Mouse (Mus musculus) small intestine, adult 2 months (tissue): ENCODE results near the gene Slc22a13. TPM values are rescaled to one million over a fixed set of nuclear protein-coding genes. Genes with fewer than 3 reads are reported as not detected.

ENCODE experiments used
- H3K27ac ChIP-seq: fragments of 200-500 bp; 2 replicates; pipeline ENCODE4 v1.5.1; 2012; ENCODE audit warnings: low read depth, low read length, control low read depth, inconsistent platforms; ENCODE audit not compliant: insufficient read depth
- H3K27me3 ChIP-seq: fragments of 200-500 bp; 2 replicates; pipeline ENCODE4 v1.6.1; 2012; ENCODE audit warnings: mild to moderate bottlenecking, moderate library complexity, low read length, inconsistent platforms; ENCODE audit not compliant: control insufficient read depth, insufficient read depth
- H3K36me3 ChIP-seq: fragments of 200-500 bp; 2 replicates; pipeline ENCODE4 v1.6.1; 2012; ENCODE audit warnings: mild to moderate bottlenecking, low read length, control low read depth, inconsistent platforms; ENCODE audit not compliant: control insufficient read depth, insufficient read depth
- H3K4me1 ChIP-seq: fragments of 200-500 bp; 2 replicates; pipeline ENCODE4 v1.6.1; 2012; ENCODE audit warnings: low read length, inconsistent platforms, mixed read lengths; ENCODE audit not compliant: control insufficient read depth, insufficient read depth, insufficient read length
- H3K4me3 ChIP-seq: fragments of 200-500 bp; 2 replicates; pipeline ENCODE4 v1.5.1; 2012; ENCODE audit warnings: low read depth, mild to moderate bottlenecking, control low read depth, inconsistent platforms, low read length, moderate library complexity
- CTCF ChIP-seq: fragments of 200-500 bp; IDR thresholded peaks from 2 replicates; pipeline ENCODE4 v1.5.1; 2012; ENCODE audit warnings: low read depth, mild to moderate bottlenecking, control low read depth, inconsistent platforms, low read length, moderate library complexity, mixed read lengths; ENCODE audit not compliant: insufficient replicate concordance, insufficient read length; ENCODE audit errors: extremely low read depth
- POLR2A ChIP-seq: fragments of 200-500 bp; IDR thresholded peaks from 2 replicates; pipeline ENCODE4 v1.6.1; 2012; ENCODE audit warnings: low read depth, mild to moderate bottlenecking, control low read depth, inconsistent platforms, low read length, moderate library complexity
- WGBS: fragments of 180-500 bp; shearing (Covaris S2); methylation state at CpG from one replicate; pipeline ENCODE4 v1.1.7; 2018; 5-methylcytosine and 5-hydroxymethylcytosine counted together
- polyA plus RNA-seq: library from polyadenylated mRNA; depleted of rRNA; stranded (reverse); fragments of >200 nt; gene quantifications from 2 replicates; pipeline ENCODE4 v1.2.3, GENCODE M21; 2012; rRNA removed

Gene Slc22a13
- polyA plus RNA-seq, 1 experiment, result 0.09 TPM

DNA sequence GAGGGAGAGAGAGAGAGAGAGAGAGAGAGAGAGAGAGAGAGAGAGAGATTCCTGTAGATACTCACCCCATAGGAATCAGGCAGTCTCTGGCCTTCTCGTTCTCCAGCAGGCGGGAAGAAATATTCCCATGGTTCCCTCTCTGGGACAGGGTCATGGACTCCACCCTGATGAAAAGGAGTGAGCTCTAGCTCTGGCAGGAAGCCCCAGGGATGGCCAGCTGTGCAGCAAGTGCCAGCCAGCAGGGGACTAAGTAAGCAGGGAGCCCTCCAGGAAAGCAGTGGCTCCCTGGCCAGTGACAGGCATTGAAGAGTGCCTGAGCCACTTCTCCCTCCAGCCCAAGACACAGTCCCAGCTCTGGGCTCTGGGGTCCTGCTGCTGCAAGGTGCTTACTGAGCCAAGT lies 57.1 kb downstream of the Slc22a13 start:
- Histone ChIP-seq H3K27me3 (no peaks in the 10 kb centered on the region), H3K4me3 (no peak overlapping the region), H3K4me1 (no peaks in the 10 kb centered on the region; the same call in none of the 2 replicates), H3K36me3 (no peaks in the 10 kb centered on the region), H3K27ac (no peak overlapping the region)
- TF ChIP-seq POLR2A, result no peak
- no peak for TF ChIP-seq CTCF
- 68% methylated on average over 2 of the region's 2 CpGs for WGBS

- WGBS, result 22% methylated on average over 5 of the region's 5 CpGs
- Histone ChIP-seq H3K4me3 (no peak overlapping the region), H3K4me1 (no peaks in the 10 kb centered on the region), H3K27me3 (no peaks in the 10 kb centered on the region), H3K36me3 (no peaks in the 10 kb centered on the region), H3K27ac (no peak overlapping the region)
- TF ChIP-seq CTCF, result no peak
- no peak for TF ChIP-seq POLR2A
These were observed 59.3 kb downstream of the Slc22a13 start for GRCm38 (mm10) chr9:119149601-119150000.

DNA sequence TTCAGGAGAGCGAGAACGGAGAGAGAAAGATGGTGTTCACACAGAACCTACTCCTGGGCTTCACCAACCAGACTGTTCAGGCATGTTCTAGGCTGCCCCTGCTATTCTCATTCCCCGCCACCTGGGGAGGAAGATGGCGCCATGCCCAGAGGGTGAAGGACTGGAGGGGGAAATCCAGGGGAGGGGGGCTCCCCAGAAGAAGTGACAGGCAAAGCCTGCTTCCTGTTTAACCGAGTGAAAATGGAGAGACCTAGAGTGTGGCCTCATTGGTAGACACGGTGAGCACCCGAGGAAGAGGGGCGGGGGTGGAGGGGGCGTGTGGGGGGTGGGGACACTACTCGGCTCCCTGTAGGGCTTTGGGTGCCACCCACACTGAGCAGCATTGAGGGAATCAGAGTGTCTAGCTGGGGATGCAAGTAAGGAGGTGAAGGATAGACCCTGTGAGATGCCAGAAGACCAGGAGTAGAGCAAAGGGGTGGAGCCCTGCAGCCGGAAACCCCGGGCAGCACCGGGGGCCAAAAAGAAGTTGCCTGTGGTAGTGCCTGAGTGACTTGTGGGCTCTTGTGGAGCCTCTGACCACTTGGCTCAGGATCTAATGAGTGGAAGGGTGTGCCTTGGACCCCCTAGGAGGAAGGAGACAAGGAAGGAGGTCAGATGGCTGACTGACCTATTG lies 62.7 kb downstream of the Slc22a13 start:
- Histone ChIP-seq H3K27ac (no peak overlapping the region), H3K4me1 (no peaks in the 10 kb centered on the region), H3K4me3 (no peak overlapping the region), H3K27me3 (no peaks in the 10 kb centered on the region), H3K36me3 (no peaks in the 10 kb centered on the region)
- WGBS, result 57% methylated on average over 13 of the region's 13 CpGs
- TF ChIP-seq POLR2A, result no peak
- TF ChIP-seq CTCF, result no peak

GRCm38 (mm10) chr9:119145638-119146037 lies 63.3 kb downstream of the Slc22a13 start:
- Histone ChIP-seq H3K4me3 (no peak overlapping the region), H3K27me3 (no peaks in the 10 kb centered on the region), H3K36me3 (no peaks in the 10 kb centered on the region), H3K27ac (no peak overlapping the region), H3K4me1 (no peaks in the 10 kb centered on the region)
- 57% methylated on average over 6 of the region's 6 CpGs for WGBS
- TF ChIP-seq CTCF (no peak), POLR2A (no peak)

GRCm38 (mm10) chr9:119145137-119145536 lies 63.8 kb downstream of the Slc22a13 start:
- Histone ChIP-seq H3K4me3 (no peak overlapping the region), H3K4me1 (no peaks in the 10 kb centered on the region), H3K27ac (no peak overlapping the region), H3K36me3 (no peaks in the 10 kb centered on the region), H3K27me3 (no peaks in the 10 kb centered on the region)
- 53% methylated on average over 10 of the region's 10 CpGs for WGBS
- TF ChIP-seq POLR2A (no peak), CTCF (no peak)

DNA sequence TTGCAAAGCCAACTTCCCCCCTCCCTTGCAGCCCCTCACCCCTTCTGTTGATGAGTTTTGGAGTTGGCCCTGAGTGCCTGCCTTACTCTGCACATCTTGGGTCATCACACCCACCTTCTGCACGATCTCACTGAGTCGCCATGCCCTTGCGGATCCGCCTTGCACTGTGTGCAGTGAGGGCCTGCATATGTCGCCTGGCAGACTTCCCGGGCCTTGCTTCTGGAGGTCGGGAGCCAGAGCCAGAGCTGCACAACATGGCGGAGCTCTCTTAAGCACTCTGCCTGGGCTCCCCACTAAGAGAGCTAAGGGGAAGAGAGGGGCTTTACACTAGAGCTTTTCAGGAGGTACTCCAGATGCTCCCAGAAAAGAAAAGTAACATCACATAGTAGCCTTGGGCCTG lies 64.2 kb downstream of the Slc22a13 start:
- no peak overlapping the region for H3K4me3 ChIP-seq
- TF ChIP-seq CTCF (no peak), POLR2A (no peak)
- WGBS, result 80% methylated on average over 8 of the region's 8 CpGs
- H3K27ac ChIP-seq, result no peak overlapping the region
- no peaks in the 10 kb centered on the region for H3K4me1 ChIP-seq
- H3K36me3 ChIP-seq, result no peaks in the 10 kb centered on the region
- no peaks in the 10 kb centered on the region for H3K27me3 ChIP-seq

GRCm38 (mm10) chr9:119143372-119143771 lies 65.5 kb downstream of the Slc22a13 start:
- no peak overlapping the region for H3K4me3 ChIP-seq

More at GRCm38 (mm10) chr9:119143372-119143771, 65.5 kb downstream of the Slc22a13 start:
- H3K4me1 ChIP-seq, result no peaks in the 10 kb centered on the region
- TF ChIP-seq CTCF (no peak), POLR2A (no peak)
- H3K27ac ChIP-seq, result no peak overlapping the region
- H3K36me3 ChIP-seq, result no peaks in the 10 kb centered on the region
- WGBS, result 70% methylated on average over 9 of the region's 9 CpGs
- no peaks in the 10 kb centered on the region for H3K27me3 ChIP-seq

Other genes starting within 250 kb of the Slc22a13 start
- 4.3 and 27.0 TPM in 2 replicates for gene Vill, start 156.3 kb downstream of the Slc22a13 start, polyA plus RNA-seq
- gene Plcd1, start 115.6 kb downstream of the Slc22a13 start, polyA plus RNA-seq, result 12.0 and 55.3 TPM in 2 replicates
- gene Dlec1, start 106.6 kb downstream of the Slc22a13 start, polyA plus RNA-seq, result 0.16 and 0.20 TPM in 2 replicates
- gene Acaa1b, start 52.0 kb downstream of the Slc22a13 start, polyA plus RNA-seq, result 15.6 and 15.8 TPM in 2 replicates
- gene Gm47289, start 49.9 kb downstream of the Slc22a13 start, polyA plus RNA-seq, result not detected in 2 replicates
- 5.6 and 11.5 TPM in 2 replicates for gene Oxsr1, start 113.3 kb upstream of the Slc22a13 start, polyA plus RNA-seq
- gene Acaa1a, start 130.6 kb upstream of the Slc22a13 start, polyA plus RNA-seq, result 389 and 776 TPM in 2 replicates
- 14.4 and 25.2 TPM in 2 replicates for gene Myd88, start 132.3 kb upstream of the Slc22a13 start, polyA plus RNA-seq
- 8.0 and 8.9 TPM in 2 replicates for gene Xylb, start 148.3 kb upstream of the Slc22a13 start, polyA plus RNA-seq
- gene Slc22a14, start 156.5 kb upstream of the Slc22a13 start, polyA plus RNA-seq, result not detected in 2 replicates
- 2.3 and 5.9 TPM in 2 replicates for gene Acvr2b, start 193.0 kb upstream of the Slc22a13 start, polyA plus RNA-seq
- gene Exog, start 235.8 kb upstream of the Slc22a13 start, polyA plus RNA-seq, result 0.91 and 1.1 TPM in 2 replicates